Mouse (Mus musculus) hindbrain, embryonic 13.5 days (tissue): ENCODE data around the gene Arhgef38. TPM values are rescaled to one million over a fixed set of nuclear protein-coding genes. Genes with fewer than 3 reads are reported as not detected.

ENCODE experiments used
- ATAC-seq: fragments of 200-750 bp; cut with Nextera tagmentation; 2 replicates; pipeline ENCODE4 v1.8.0; 2017; ENCODE audit warnings: moderate TSS enrichment; ENCODE audit not compliant: low FRiP score
- H3K27ac ChIP-seq: fragments of 300-500 bp; sonication (generic); 2 replicates; pipeline ENCODE4 v1.5.1; 2015; ENCODE audit warnings: inconsistent platforms, mild to moderate bottlenecking, moderate library complexity
- H3K27me3 ChIP-seq: fragments of 300-500 bp; sonication (generic); 2 replicates; pipeline ENCODE4 v1.6.1; 2015; ENCODE audit warnings: mild to moderate bottlenecking, inconsistent platforms
- H3K36me3 ChIP-seq: fragments of 300-500 bp; sonication (generic); 2 replicates; pipeline ENCODE4 v1.6.1; 2015; ENCODE audit warnings: mild to moderate bottlenecking, inconsistent platforms
- H3K4me1 ChIP-seq: fragments of 300-500 bp; sonication (generic); replicated peaks from 2 replicates; pipeline ENCODE4 v1.6.1; 2015; ENCODE audit warnings: inconsistent platforms
- H3K4me2 ChIP-seq: fragments of 300-500 bp; sonication (generic); 2 replicates; pipeline ENCODE4 v1.6.1; 2015; ENCODE audit warnings: inconsistent platforms, mild to moderate bottlenecking, moderate library complexity
- H3K4me3 ChIP-seq: fragments of 300-500 bp; sonication (generic); 2 replicates; pipeline ENCODE4 v1.5.1; 2015; ENCODE audit warnings: mild to moderate bottlenecking, inconsistent platforms
- H3K9ac ChIP-seq: fragments of 300-500 bp; sonication (generic); 2 replicates; pipeline ENCODE4 v1.6.1; 2015; ENCODE audit warnings: mild to moderate bottlenecking, inconsistent platforms
- H3K9me3 ChIP-seq: fragments of 300-500 bp; sonication (generic); 2 replicates; pipeline ENCODE4 v1.6.1; 2016; ENCODE audit warnings: inconsistent platforms
- WGBS: fragments of 180-500 bp; shearing (Covaris S2); methylation state at CpG from one replicate; pipeline ENCODE4 v1.1.7; 2015; 5-methylcytosine and 5-hydroxymethylcytosine counted together
- polyA plus RNA-seq: library from polyadenylated mRNA; unstranded; fragments of >200 nt; fragmentation: Nextera tagmentation; extraction: Ambion mirVana; gene quantifications from 2 replicates; pipeline ENCODE4 v1.2.1, GENCODE M21; 2015

Arhgef38 gene
- polyA plus RNA-seq = 0.03 TPM in 1 of 2 replicates, not detected in the other

- H3K27ac ChIP-seq = no peak within 1 kb of the TSS
- no peak within 1 kb of the TSS for H3K9ac ChIP-seq
- H3K4me2 ChIP-seq = no peak within 1 kb of the TSS
- H3K9me3 ChIP-seq = no peaks in the 10 kb centered on the region
- no peak within 1 kb of the TSS for H3K4me3 ChIP-seq
- H3K4me1 ChIP-seq = no peaks in the 10 kb centered on the region
- WGBS = 60% methylated on average over 11 of the region's 12 CpGs
- no peaks in the 10 kb centered on the region for H3K36me3 ChIP-seq
- no peaks in the 10 kb centered on the region for H3K27me3 ChIP-seq
- no peak for ATAC-seq
These were observed at the start of gene Arhgef38 for GRCm38 (mm10) chr3:133234821-133235295. Gene Arhgef38 (minus strand): TSS chr3:133234949.

GRCm38 (mm10) chr3:133271887-133272286 is 37.1 kb upstream of the Arhgef38 start:
- Histone ChIP-seq H3K4me3 (no peak overlapping the region), H3K4me1 (no peaks in the 10 kb centered on the region), H3K9me3 (no peaks in the 10 kb centered on the region), H3K4me2 (no peak overlapping the region), H3K27me3 (no peaks in the 10 kb centered on the region), H3K36me3 (no peaks in the 10 kb centered on the region), H3K27ac (no peak overlapping the region), H3K9ac (no peak overlapping the region)
- 17% methylated on average over 3 of the region's 3 CpGs for WGBS
- no peak for ATAC-seq

GRCm38 (mm10) chr3:133258860-133259259 is 24.1 kb upstream of the Arhgef38 start:
- no peak overlapping the region for H3K27ac ChIP-seq
- 0 out of 2 replicates have a peak, but pooled peaks cover 3% of the 10 kb centered on the region for H3K9me3 ChIP-seq
- no peak overlapping the region for H3K4me2 ChIP-seq
- H3K36me3 ChIP-seq = no peaks in the 10 kb centered on the region
- no peak overlapping the region for H3K4me3 ChIP-seq
- no peaks in the 10 kb centered on the region for H3K4me1 ChIP-seq
- H3K27me3 ChIP-seq = no peaks in the 10 kb centered on the region
- WGBS = 88% methylated on average over 2 of the region's 2 CpGs
- ATAC-seq = no peak
- no peak overlapping the region for H3K9ac ChIP-seq

GRCm38 (mm10) chr3:133255842-133256241 is 21.1 kb upstream of the Arhgef38 start:
- Histone ChIP-seq H3K4me3 (no peak overlapping the region), H3K4me2 (no peak overlapping the region), H3K9ac (no peak overlapping the region), H3K4me1 (no peaks in the 10 kb centered on the region), H3K27me3 (no peaks in the 10 kb centered on the region), H3K9me3 (0 out of 2 replicates have a peak, but pooled peaks cover 5% of the 10 kb centered on the region), H3K36me3 (no peaks in the 10 kb centered on the region), H3K27ac (no peak overlapping the region)
- ATAC-seq = no peak
- 77% methylated on average over 4 of the region's 4 CpGs for WGBS

- H3K4me2 ChIP-seq = no peak overlapping the region
- H3K9me3 ChIP-seq = no peaks in the 10 kb centered on the region
- no peaks in the 10 kb centered on the region for H3K27me3 ChIP-seq
- ATAC-seq = peak; percentile 68
- peak overlapping the region; percentile 64 for H3K27ac ChIP-seq
- WGBS = 56% methylated on average over 9 of the region's 9 CpGs
- 0 out of 2 replicates have a peak, but pooled peaks cover 10% of the 10 kb centered on the region for H3K4me1 ChIP-seq
- H3K9ac ChIP-seq = no peak overlapping the region
- H3K36me3 ChIP-seq = no peaks in the 10 kb centered on the region
- H3K4me3 ChIP-seq = no peak overlapping the region
These were observed 9.3 kb upstream of the Arhgef38 start for GRCm38 (mm10) chr3:133244027-133244426.

- no peak overlapping the region for H3K4me2 ChIP-seq
- no peak overlapping the region for H3K9ac ChIP-seq
- H3K27me3 ChIP-seq = no peaks in the 10 kb centered on the region
- WGBS = 48% methylated on average over 1 of the region's 1 CpGs
- H3K9me3 ChIP-seq = no peaks in the 10 kb centered on the region
- H3K4me3 ChIP-seq = no peak overlapping the region
- 0 out of 2 replicates have a peak, but pooled peaks cover 10% of the 10 kb centered on the region for H3K4me1 ChIP-seq
- H3K36me3 ChIP-seq = no peaks in the 10 kb centered on the region
- H3K27ac ChIP-seq = no peak overlapping the region
- no peak for ATAC-seq
These were observed 7.2 kb upstream of the Arhgef38 start for GRCm38 (mm10) chr3:133241916-133242315.

GRCm38 (mm10) chr3:133233993-133234392 is 756 bp downstream of the Arhgef38 start:
- Histone ChIP-seq H3K4me2 (no peak overlapping the region), H3K27ac (no peak overlapping the region), H3K9me3 (no peaks in the 10 kb centered on the region), H3K4me1 (no peaks in the 10 kb centered on the region), H3K4me3 (no peak overlapping the region), H3K27me3 (no peaks in the 10 kb centered on the region), H3K9ac (no peak overlapping the region), H3K36me3 (no peaks in the 10 kb centered on the region)
- 65% methylated on average over 9 of the region's 9 CpGs for WGBS
- ATAC-seq = no peak

GRCm38 (mm10) chr3:133230427-133230826 is 4.3 kb downstream of the Arhgef38 start:
- Histone ChIP-seq H3K27me3 (no peaks in the 10 kb centered on the region), H3K4me2 (no peak overlapping the region), H3K36me3 (no peaks in the 10 kb centered on the region), H3K9ac (no peak overlapping the region), H3K9me3 (no peaks in the 10 kb centered on the region), H3K4me3 (no peak overlapping the region), H3K4me1 (no peaks in the 10 kb centered on the region; the same call in 1 of the 2 replicates), H3K27ac (no peak overlapping the region)
- 80% methylated on average over 2 of the region's 2 CpGs for WGBS
- no peak for ATAC-seq

GRCm38 (mm10) chr3:133229594-133229993 is 5.2 kb downstream of the Arhgef38 start:
- no peak overlapping the region for H3K27ac ChIP-seq
- no peak overlapping the region for H3K4me3 ChIP-seq
- H3K9ac ChIP-seq = no peak overlapping the region
- no peaks in the 10 kb centered on the region; the same call in 1 of the 2 replicates for H3K4me1 ChIP-seq
- no peaks in the 10 kb centered on the region for H3K9me3 ChIP-seq
- no peak for ATAC-seq
- no peaks in the 10 kb centered on the region for H3K27me3 ChIP-seq
- no peak overlapping the region for H3K4me2 ChIP-seq
- H3K36me3 ChIP-seq = no peaks in the 10 kb centered on the region

GRCm38 (mm10) chr3:133227258-133228012 is 7.3 kb downstream of the Arhgef38 start:
- no peak overlapping the region for H3K4me3 ChIP-seq
- no peak overlapping the region for H3K9ac ChIP-seq
- H3K4me1 ChIP-seq = no peaks in the 10 kb centered on the region; the same call in 1 of the 2 replicates
- no peaks in the 10 kb centered on the region for H3K27me3 ChIP-seq
- H3K4me2 ChIP-seq = no peak overlapping the region
- WGBS = 78% methylated on average over 19 of the region's 19 CpGs
- H3K27ac ChIP-seq = no peak overlapping the region
- no peak for ATAC-seq
- no peaks in the 10 kb centered on the region for H3K36me3 ChIP-seq
- no peaks in the 10 kb centered on the region for H3K9me3 ChIP-seq

GRCm38 (mm10) chr3:133218501-133218900 is 16.2 kb downstream of the Arhgef38 start:
- H3K4me1 ChIP-seq = peaks cover 4% of the 10 kb centered on the region
- H3K36me3 ChIP-seq = no peaks in the 10 kb centered on the region
- no peak overlapping the region for H3K27ac ChIP-seq
- no peak overlapping the region for H3K4me3 ChIP-seq
- 53% methylated on average over 7 of the region's 7 CpGs for WGBS
- no peaks in the 10 kb centered on the region for H3K27me3 ChIP-seq
- no peak overlapping the region for H3K9ac ChIP-seq
- ATAC-seq = peak; percentile 72
- H3K4me2 ChIP-seq = no peak overlapping the region
- H3K9me3 ChIP-seq = no peaks in the 10 kb centered on the region

- Histone ChIP-seq H3K27me3 (no peaks in the 10 kb centered on the region), H3K4me1 (peaks cover 4% of the 10 kb centered on the region), H3K4me3 (no peak overlapping the region), H3K9me3 (no peaks in the 10 kb centered on the region), H3K9ac (no peak overlapping the region), H3K36me3 (no peaks in the 10 kb centered on the region), H3K27ac (no peak overlapping the region), H3K4me2 (no peak overlapping the region)
- ATAC-seq = no peak
- 90% methylated on average over 5 of the region's 5 CpGs for WGBS
These were observed 19.4 kb downstream of the Arhgef38 start for GRCm38 (mm10) chr3:133215198-133215819.
